Mouse (Mus musculus) cerebellum, postnatal 4 days (tissue): ENCODE results near the gene Rtbdn.
A peak's percentile ranks its signal among the peaks of the same experiment; 100 is the strongest.

Experiments used
- DNase-seq, 2 experiments: peaks; one replicate each; pipeline ENCODE4 v3.0.0; 2022; ENCODE audit warnings: low spot score in 2 of 2, mixed read lengths in 1 of 2

Rtbdn gene

GRCm38 (mm10) chr8:84956768-84957167, 10.0 kb downstream of the Rtbdn start:
- DNase-seq: peak; percentile 68 to 83

- DNase-seq: no peak
These were observed 13.0 kb downstream of the Rtbdn start for GRCm38 (mm10) chr8:84959811-84960210.

DNA sequence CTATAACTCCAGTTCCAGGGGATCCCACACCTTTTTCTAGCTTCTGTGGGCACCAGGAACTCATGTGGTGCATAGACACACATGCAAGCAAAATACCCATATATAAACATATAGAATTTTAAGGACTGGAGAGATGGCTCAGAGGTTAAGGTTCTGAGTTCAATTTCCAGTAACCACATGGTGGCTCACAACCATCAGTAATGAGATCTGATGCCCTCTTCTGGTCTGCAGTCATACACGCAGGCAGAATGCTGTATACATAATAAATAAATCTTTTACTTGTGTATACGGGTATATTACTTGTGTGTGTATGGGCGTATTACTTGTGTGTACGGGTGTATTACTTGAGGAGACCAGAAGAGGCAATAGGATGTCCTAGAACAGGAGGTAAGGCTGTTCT, 17.2 kb downstream of the Rtbdn start:
- DNase-seq: no peak

GRCm38 (mm10) chr8:84965731-84966291, 19.0 kb downstream of the Rtbdn start:
- peak; percentile 83 to 90 for DNase-seq

DNA sequence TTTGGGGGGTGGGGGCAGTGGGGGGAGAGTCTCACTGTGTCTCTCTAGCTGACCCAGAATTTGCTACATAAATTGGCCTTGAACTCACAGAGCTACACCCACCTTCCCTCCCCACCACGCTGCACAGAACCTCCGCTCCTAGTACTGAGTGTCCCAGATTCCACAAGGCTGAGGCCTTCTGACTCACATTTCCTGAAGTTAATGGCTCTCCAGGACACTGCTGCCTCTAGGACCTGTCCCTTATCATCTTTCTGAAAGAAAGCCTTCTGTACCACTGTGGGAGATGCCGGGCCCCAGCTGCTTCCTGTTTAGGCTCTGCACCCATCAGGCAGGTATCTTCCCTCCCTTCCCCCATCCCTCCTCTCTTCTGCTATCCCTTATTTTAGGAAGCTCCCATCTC, 19.8 kb downstream of the Rtbdn start:
- no peak for DNase-seq

DNA sequence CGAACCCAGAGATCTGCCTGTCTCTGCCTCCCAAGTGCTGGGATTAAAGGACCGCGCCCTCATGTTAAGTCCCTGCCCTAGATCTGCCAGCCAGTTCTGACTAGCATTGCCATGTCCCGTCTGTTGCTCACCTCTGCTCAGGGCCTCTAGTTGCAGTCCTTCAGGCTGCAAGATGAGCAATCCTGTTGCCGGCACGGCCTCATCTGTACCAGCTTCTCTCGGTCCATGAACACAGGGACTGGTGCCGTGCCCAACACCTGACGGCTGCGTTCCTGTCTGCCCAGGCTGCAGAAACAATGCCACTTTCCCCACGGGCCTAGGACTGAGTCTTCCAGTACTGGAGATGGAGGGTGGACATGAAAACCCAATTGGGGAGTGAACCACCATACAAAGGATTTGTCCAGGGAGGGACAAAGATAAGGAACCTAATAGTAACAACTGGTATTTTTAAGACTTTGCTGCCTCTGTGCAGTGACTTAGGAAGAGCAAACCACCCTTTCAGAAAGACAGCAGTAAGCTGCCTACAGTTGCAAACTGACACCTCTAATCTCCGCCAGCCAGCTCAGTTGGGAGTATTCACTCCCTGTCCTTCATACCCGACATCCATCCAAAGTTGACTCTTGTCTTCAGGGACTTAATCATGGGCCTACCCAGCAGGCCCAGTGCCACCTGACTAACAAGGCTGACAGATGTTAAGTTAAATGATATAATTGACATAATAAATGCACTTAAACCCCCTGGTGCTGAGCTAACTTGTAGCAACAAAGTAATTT, 20.9 kb downstream of the Rtbdn start:
- no peak for DNase-seq

DNA sequence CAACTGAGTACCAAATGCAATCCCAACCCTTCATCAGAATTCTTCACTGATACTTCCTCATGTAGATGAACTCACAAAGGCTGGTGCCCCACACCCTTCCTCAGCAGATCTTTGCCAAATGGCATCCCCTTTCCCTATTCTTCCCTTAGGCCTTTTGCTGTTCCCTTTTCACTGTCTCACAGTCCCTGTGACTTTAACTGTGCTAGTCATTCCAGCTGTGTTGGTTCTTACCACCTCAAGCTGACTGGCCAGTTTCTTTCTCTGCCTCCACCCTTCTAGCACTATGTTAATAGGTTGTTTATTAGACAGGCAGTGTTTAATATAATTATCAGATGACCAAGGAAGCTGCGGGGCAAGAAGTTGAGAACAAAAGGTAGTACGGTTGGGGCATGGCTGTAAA, 21.9 kb downstream of the Rtbdn start:
- DNase-seq: no peak

GRCm38 (mm10) chr8:84969241-84970134, 22.7 kb downstream of the Rtbdn start, which contains the start of the genes Gm49661, Prdx2 and Rnaseh2a:
TSS of gene Gm49661 (minus strand) at chr8:84969433.
TSS of gene Prdx2 (plus strand) at chr8:84969587.
TSS of gene Rnaseh2a (minus strand) at chr8:84969767.
- DNase-seq: peak in 1 of 2 experiments; percentile 78

DNA sequence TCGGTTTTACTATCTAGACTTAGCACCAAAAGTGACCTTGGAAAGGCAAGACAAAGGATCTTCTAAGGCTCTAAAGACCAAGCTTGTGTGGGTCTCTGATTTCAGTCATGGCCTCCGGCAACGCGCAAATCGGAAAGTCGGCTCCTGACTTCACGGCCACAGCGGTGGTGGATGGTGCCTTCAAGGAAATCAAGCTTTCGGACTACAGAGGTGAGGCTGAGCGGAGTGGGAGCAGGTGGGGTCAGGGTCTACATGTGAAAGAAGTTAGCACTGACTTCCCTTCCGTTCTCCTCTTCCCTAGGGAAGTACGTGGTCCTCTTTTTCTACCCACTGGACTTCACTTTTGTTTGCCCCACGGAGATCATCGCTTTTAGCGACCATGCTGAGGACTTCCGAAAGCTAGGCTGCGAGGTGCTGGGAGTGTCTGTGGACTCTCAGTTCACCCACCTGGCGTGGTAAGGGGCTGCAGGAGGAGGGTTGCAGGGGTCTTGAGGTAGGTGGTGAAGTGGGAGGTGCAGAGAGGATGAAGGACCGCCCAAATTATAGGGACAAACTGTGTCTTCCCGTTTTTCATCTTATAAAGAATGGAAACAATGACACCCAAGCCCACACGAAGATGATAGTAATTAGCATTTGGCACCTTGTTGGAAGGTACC, 23.5 kb downstream of the Rtbdn start:
- no peak for DNase-seq

DNA sequence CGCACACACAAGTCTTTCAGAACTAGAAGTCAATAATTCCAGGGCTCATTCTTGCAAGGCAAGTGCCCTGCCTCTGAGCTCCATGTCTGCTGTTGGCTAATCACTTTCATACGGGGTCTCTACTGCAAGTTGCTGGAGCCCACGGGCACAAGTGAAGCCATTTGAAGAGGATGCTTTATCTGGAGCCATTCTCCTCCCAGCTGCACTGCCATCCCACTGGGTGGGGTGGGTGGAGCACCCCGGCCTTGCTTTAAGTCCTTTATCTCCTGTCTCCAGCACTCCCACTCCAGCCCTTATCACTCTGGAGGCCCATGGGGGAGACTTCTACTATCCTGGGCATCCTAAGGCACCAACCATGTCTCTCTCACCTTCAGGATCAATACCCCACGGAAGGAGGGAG, 24.1 kb downstream of the Rtbdn start:
- no peak for DNase-seq

DNA sequence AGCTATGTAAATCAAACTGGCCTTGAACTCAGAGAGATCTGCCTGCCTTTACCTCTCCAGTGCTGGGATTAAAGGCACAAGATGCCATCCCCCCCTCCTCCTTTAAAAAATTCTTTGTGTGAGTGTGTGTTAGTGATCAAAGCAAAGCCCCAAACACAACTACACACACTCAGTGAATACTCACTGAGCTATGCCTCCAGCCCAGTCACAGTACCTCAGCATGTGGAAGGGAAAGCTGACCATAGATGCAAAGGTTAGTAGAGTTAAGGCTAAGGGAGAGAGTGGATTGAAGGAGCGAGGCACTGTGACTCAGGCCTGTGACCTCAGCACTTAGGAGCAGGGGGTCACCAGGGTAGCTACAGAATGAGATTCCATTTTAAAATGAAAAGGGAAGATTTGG, 26.3 kb downstream of the Rtbdn start:
- no peak for DNase-seq

DNA sequence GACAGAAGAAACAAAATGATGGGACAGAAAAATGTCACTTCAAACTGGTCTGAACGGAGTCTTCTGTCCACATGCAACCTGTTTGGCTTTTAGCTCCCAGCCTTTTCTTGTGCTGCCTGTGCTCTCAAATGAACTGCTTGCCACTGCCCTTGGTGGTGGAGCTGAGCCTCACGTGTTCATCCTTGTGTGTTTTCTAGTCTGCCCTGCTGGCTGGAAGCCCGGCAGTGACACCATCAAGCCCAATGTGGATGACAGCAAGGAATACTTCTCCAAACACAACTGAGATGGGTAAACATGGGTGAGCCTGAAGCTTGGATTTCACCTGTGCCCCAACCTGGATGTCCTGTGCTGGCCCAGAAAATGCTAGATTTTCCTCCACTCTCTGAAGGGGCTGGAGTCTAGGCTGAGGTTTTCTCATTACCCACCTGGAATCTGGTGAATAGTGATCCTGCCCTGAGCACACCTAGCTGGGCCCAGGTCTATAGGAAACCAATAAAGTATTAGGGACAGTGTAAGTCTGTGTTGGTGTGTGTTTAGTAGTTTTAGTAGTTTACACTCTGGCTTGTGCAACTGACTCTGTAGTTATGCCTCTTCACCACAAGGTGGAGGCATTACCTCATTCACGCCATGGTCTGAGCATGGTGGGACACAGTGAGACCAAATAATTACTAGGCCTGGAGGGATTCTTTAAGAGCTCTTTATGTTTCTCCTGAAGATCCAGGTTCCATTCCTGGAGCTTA, 27.2 kb downstream of the Rtbdn start:
- DNase-seq: peak in 1 of 2 experiments; percentile 28

DNA sequence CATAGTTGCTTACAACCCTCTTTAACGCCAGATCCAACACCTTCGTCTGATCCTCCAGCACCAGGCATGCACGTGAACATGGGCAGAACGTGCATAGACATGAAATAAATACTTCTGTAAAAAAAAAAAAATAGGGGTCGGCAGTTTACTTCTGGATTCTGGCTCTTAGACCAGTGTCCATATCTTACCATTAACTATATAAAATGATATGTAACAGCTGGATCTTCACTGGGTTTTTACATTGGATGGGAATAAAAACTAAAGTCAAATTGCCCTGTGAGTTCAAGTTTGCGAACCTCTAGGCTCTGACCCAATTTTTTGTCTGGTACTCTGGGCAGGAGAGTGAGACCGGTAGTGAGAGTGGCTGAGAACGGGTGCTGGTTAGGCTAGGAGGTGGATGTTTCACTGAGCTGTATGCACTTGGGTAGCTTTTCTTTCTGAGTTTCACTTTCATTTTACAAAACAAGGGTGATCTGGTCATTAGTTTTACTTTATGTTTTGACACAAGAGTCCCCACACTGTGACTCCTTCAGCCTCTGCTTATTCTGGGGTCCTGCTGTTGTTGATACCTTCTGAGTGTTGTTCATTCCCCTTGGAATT, 27.9 kb downstream of the Rtbdn start:
- no peak for DNase-seq

- DNase-seq: peak in 1 of 2 experiments; percentile 68
These were observed 28.6 kb downstream of the Rtbdn start for GRCm38 (mm10) chr8:84975434-84975833.

DNA sequence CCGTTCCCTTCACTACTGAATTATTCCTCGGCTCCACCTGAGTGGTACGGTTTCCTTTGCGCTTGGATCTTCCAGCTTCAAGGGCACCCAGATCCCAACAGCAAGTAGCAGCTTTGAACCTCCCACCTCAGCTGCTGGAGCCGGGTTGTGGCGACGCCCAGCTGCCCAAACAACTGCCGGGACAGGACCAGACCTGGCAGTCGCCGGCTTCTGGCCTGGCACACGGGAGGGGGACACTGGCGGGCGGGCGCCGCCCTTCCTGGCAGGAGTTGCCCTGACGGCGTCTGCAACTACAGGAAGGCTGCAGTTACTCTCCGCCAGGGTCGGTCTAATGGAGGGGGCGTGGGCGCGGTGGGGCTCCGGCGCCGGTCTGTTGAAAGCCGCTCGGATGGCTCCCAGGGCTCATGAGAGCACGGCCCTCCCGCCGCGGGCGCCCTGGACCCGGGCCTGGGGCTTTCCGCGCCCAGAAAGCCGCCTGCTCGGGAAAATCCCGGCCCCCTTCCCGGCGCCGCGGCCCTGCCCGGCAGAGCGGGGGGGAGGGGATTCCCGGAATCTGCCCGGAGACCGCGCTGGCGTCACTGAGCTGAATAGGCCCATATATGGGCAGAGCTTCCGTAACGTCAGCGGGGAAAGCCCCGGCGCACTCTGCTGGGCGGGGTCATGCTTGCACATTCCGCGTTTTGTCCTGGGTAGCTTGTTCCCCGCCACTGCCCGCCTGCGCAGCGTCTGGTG, 29.4 kb downstream of the Rtbdn start:
- peak; percentile 83 to 92 for DNase-seq

DNA sequence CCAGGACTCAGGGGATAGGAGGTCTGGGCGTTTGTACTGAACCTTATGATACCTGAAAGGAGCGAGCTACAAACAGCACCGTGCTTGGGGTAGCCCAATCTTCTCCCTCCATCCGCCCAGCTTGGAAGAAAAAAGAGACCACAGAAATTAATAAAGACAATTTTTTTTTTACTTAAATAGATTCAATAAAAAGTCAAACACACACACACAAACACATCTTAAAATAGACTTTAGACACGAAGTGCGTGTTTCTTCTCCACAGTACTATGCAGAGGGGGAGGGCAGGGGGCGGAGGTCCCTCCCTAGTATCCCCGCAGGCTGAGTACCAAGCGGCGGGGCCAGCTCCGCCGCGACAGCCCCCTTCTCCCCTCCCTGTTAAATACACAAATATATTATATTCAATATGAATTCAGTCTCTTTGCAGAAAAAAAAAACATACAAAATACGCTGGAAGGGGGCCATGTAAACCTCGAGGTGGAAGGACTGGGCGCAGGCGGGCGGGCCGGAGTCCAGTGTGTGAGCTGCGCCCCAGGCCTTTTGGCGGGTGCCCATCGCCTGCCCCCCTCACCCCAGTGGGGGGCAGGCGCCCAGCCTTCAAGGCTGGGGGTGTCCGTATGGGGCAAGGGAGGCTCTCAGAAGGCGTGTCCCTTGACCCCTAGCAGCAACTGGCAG, 30.1 kb downstream of the Rtbdn start:
- DNase-seq: peak in 1 of 2 experiments; percentile 26

GRCm38 (mm10) chr8:84977435-84978247, 30.9 kb downstream of the Rtbdn start:
- peak in 1 of 2 experiments; percentile 45 for DNase-seq

GRCm38 (mm10) chr8:84978248-84978940, 31.6 kb downstream of the Rtbdn start, which contains the start of gene Junb:
TSS of gene Junb (minus strand) at chr8:84978718.
- peak; percentile 51 to 71 for DNase-seq
